Comparison of ENCODE assay signal across 11 mouse cellular contexts in genomic region chr13:109651790-109652605, GRCm38 (mm10).
A peak's percentile ranks its signal among the peaks of the same experiment; 100 is the strongest.
DNase-seq lines count a peak whose midpoint lies in the region; ATAC-seq and TF ChIP-seq lines count a peak whose summit lies in the region.
"Had no signal": no experiment of that assay in that cellular context is flagged by ENCODE, and none has a peak within 500 bp of the region (broad histone marks: within the 10 kb centered on the region; RNA-seq: fewer than 3 reads in every experiment).

No protein-coding gene starts in this region.

- POLR2A ChIA-PET in Patski (lab: Charles Lee) = no interaction called here

- no peak overlapping the region for H3K9ac ChIP-seq in kidney, embryonic 15.5 days
- H3K9ac ChIP-seq: midbrain, embryonic 13.5 days had no signal

- no peak for DNase-seq in kidney, postnatal 36 days
- peak; percentile 46 for DNase-seq in Patski (ENCODE audit: low read depth, low spot score)
- DNase-seq in testis, postnatal 10 days (ENCODE audit: low spot score) = no peak
- DNase-seq in thymus, postnatal 14 days = no peak
- DNase-seq: cerebellum, adult 8-10 months; kidney, adult 18-20 months; thymus, postnatal 25 days had no signal

- no peak for TF ChIP-seq POLR2A in myocyte (IDR thresholded peaks at IDR 0.05; ENCODE audit: insufficient read length, low read depth)

- CTCF ChIA-PET in Patski (lab: Charles Lee) = interaction anchor here (1.1 to 1.8 kb wide), 5 partner anchors 13 to 82 kb away, joined by 3 to 5 read pairs (median 3); no protein-coding TSS in a partner anchor

- H3K27ac ChIP-seq in kidney, embryonic 15.5 days = no peak overlapping the region
- H3K27ac ChIP-seq: midbrain, embryonic 13.5 days had no signal

- in situ Hi-C loops in Patski (cut with MboI; ENCODE audit: low pct_unique_long_range_greater_than_20kb) = no loop called here

- no peak overlapping the region for H3K4me2 ChIP-seq in kidney, embryonic 15.5 days
- H3K4me2 ChIP-seq in myocyte (ENCODE audit: low read depth) = peak overlapping the region; percentile 35
- H3K4me2 ChIP-seq: midbrain, embryonic 13.5 days had no signal

- H3K36me3 ChIP-seq in kidney, embryonic 15.5 days = no peaks in the 10 kb centered on the region
- H3K36me3 ChIP-seq in myocyte (ENCODE audit: control insufficient read depth, insufficient read depth) = no peaks in the 10 kb centered on the region
- H3K36me3 ChIP-seq: midbrain, embryonic 13.5 days had no signal

- H3K79me2 ChIP-seq in myocyte (ENCODE audit: control insufficient read depth, insufficient read depth) = no peaks in the 10 kb centered on the region

- WGBS in kidney, embryonic 15.5 days = 66% methylated on average over 10 of the region's 10 CpGs

- no peak overlapping the region for H3K4me3 ChIP-seq in kidney, embryonic 15.5 days (replicated peaks)
- H3K4me3 ChIP-seq in myocyte = no peak overlapping the region
- H3K4me3 ChIP-seq: midbrain, embryonic 13.5 days had no signal

- peak; percentile 83 for ATAC-seq in kidney, embryonic 15.5 days (replicated peaks; ENCODE audit: low FRiP score)
- peak; percentile 72 for ATAC-seq in Patski
- ATAC-seq in erythroid progenitor cell, adult 5-6 weeks (replicated peaks; ENCODE audit: low FRiP score, poor library complexity, severe bottlenecking) = peak; percentile 88
- ATAC-seq: midbrain, embryonic 13.5 days had no signal

- TF ChIP-seq CTCF in Patski (IDR thresholded peaks at IDR 0.05) = no peak

- H3K27me3 ChIP-seq in kidney, embryonic 15.5 days = no peaks in the 10 kb centered on the region
- no peaks in the 10 kb centered on the region for H3K27me3 ChIP-seq in Patski
- H3K27me3 ChIP-seq in myocyte (ENCODE audit: control insufficient read depth, insufficient read depth, insufficient read length) = no peaks in the 10 kb centered on the region
- H3K27me3 ChIP-seq: midbrain, embryonic 13.5 days had no signal

- H3K9me3 ChIP-seq in kidney, embryonic 15.5 days (replicated peaks) = no peaks in the 10 kb centered on the region
- H3K9me3 ChIP-seq: midbrain, embryonic 13.5 days had no signal

- H3ac ChIP-seq in myocyte (ENCODE audit: control insufficient read depth, insufficient read length) = no peak overlapping the region

- peaks cover 13% of the 10 kb centered on the region; the same call in 1 of the 2 replicates for H3K4me1 ChIP-seq in kidney, embryonic 15.5 days

TF ChIP-seq in myocyte, 11 proteins besides CTCF, POLR2A, EP300 and RAD21:
- peak; percentile 50 to 89 (median 74) for TF ChIP-seq MYOD1 (IDR thresholded peaks at IDR 0.05; ENCODE audit: control insufficient read depth in 1 of 3, insufficient read length in 2 of 3, low read depth in 2 of 3)
- peak in 1 of 3 experiments; percentile 44 for TF ChIP-seq MYOG (IDR thresholded peaks at IDR 0.05; ENCODE audit: control insufficient read depth in 1 of 3, insufficient read depth in 1 of 3, insufficient read length in 2 of 3, low read depth in 2 of 3)
- peak; percentile 72 for TF ChIP-seq CEBPB (IDR thresholded peaks at IDR 0.05; ENCODE audit: insufficient read depth, poor library complexity, severe bottlenecking)
- no peak for TF ChIP-seq REST (IDR thresholded peaks at IDR 0.05; ENCODE audit: insufficient read depth, insufficient read length)
- no peak for TF ChIP-seq TCF3 (IDR thresholded peaks at IDR 0.05; ENCODE audit: insufficient read length, low read depth)
- TF ChIP-seq USF1 (IDR thresholded peaks at IDR 0.05; ENCODE audit: low read depth) = no peak
- no peak for TF ChIP-seq POLR2AphosphoS2 (IDR thresholded peaks at IDR 0.05; ENCODE audit: insufficient read length, low read depth)
- TF ChIP-seq TCF12 (IDR thresholded peaks at IDR 0.05; ENCODE audit: insufficient read depth, poor library complexity, severe bottlenecking) = no peak
- TF ChIP-seq E2F4 (IDR thresholded peaks at IDR 0.05; ENCODE audit: insufficient read depth) = no peak
- no peak for TF ChIP-seq SRF (IDR thresholded peaks at IDR 0.05; ENCODE audit: control insufficient read depth, insufficient read length, low read depth)
TF ChIP-seq in myocyte: peak in this region for 3.
